Mouse (Mus musculus) lung, postnatal 25 days (tissue): ENCODE results near the gene Slc9a3r1.
A peak's percentile ranks its signal among the peaks of the same experiment; 100 is the strongest.

Experiments used
- DNase-seq: peaks from one replicate; pipeline ENCODE4 v3.0.0; 2022; ENCODE audit warnings: low spot score

Gene Slc9a3r1

DNA sequence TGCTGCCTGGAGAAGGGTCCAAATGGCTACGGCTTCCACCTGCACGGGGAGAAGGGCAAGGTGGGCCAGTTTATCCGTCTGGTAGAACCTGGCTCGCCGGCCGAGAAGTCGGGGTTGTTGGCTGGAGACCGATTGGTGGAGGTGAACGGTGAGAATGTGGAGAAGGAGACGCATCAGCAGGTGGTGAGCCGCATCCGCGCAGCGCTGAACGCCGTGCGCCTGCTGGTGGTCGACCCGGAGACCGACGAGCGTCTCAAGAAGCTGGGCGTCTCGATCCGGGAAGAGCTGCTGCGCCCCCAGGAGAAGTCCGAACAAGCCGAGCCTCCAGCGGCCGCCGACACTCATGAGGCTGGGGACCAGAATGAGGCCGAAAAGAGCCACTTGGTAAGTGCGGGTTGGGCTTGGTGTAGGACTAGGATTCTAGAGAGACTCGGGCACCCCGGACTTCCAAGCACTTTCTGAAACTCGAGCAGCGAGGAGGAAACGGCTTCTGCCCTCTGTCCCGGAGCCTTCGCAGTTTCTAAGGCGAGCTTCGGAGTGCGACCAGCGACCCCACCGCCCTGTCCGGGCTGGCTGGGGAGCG lies 518 bp downstream of the Slc9a3r1 start:
- DNase-seq, result no peak

DNA sequence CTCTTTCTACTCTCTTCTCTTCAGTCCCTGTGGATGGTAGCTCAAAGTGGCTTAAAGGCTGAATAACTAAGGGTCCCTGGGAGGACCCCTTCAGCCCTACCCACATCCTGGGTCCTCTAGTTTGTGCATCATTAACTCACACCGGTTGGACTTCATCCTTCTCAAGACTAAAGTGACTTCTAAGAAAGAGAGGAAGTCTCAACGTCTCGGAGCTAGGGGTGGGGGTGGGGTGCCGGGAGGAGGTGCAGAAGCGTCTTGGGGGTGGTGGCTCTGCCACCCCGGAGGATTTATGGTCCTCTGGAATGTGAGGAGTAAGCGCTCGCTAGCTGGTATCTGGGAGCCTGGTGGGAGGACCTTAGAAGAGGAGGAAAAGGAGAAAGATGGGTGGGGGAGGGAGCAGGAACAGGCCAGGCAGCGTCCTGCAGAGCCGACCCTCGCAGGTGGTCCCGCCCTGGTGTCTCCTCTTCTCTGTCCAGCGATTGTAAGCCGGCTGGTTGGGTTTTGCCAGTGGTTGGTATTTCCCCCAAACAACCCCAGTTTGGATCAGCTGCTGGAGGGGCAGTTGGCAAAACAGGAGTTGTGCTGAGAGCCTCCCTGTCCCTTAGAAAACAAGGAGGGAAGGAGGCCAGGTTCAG lies 1.3 kb downstream of the Slc9a3r1 start:
- no peak for DNase-seq

DNA sequence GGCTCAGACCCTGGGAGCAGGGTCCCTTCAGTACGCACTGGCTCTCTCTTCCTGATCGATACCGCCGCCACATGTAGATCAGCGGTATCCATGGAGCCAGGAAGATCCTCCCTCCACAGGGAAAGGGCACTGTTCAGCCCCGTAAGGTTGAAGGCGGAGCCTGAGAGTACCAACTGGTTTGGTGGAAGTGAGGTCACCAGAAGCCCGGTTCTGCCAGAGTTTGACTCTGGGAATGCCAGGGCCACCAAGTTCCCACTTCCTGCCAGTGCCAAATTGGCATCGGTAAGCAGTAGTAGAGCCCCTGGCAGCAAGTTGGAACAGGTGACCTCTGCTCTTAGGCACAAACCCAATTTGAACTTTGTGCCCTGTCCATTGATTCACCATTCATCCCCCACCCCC lies 1.8 kb downstream of the Slc9a3r1 start:
- DNase-seq, result peak; percentile 66

DNA sequence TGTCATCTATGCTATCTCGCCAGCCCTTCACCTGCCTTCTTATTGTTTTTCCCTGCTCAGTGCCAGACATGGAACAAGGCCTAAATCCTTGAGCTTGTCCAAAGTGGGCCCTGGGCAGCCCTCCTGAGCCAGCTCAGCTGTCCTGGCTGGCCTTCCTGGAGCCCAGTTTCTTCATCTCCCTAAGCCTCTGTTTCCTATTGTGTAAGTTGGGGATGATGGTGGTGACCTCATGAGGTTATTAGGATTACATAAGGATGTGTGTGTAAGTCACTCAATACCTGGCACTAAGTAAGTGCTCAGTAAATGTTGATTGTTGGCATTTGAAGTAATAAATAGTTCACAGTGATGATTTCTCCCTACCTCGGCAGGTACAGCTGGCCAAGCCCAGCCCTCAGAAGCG lies 3.6 kb downstream of the Slc9a3r1 start:
- DNase-seq, result no peak

DNA sequence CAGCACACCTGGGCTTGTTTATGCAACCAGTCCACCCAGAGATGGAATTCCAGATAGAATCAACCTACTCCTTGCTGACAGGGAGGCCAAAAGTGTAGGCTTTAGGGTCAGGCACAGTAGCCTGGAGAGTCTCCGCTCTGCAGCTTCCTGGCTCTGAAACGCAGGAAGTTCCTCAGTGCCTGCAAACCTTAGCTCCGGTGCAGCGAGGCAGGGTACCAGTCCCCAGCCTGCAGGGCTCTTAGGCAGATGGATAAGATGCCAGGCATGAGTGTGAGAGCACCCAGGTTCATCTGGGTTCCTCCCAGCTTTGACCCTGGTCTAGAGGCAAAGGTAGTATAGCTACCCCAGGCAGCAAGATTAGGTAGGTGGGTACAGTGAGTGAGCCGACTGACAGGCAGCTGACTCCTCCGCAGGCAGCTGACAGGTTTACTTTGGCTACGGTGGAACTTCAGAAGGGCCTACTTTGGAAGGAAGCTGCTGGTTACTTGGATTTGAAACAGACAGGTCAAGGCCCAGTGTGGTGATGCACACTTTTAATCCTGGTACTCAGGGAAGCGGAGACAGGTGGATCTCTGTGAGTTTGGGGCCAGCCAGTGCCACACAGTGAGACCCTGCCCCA lies 4.6 kb downstream of the Slc9a3r1 start:
- no peak for DNase-seq

DNA sequence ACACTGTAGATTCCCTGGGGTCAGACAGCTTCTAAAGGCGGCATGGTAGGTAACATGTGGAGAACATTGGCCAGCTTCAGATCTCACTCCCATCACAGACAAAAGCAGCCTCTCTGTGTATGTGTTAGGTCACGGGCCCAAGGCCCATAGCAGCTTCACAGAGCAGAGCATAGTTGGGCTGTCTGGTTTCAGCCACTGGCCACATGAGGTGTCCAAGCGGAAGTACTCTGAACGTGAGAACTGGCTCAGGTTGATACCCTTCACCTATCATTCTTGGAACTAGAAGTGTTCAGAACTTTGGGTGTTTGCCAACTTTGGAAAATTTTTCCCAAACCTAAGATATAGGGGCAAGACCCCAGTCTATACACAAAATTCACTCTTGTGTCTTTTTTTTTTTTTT lies 6.3 kb downstream of the Slc9a3r1 start:
- DNase-seq, result no peak

DNA sequence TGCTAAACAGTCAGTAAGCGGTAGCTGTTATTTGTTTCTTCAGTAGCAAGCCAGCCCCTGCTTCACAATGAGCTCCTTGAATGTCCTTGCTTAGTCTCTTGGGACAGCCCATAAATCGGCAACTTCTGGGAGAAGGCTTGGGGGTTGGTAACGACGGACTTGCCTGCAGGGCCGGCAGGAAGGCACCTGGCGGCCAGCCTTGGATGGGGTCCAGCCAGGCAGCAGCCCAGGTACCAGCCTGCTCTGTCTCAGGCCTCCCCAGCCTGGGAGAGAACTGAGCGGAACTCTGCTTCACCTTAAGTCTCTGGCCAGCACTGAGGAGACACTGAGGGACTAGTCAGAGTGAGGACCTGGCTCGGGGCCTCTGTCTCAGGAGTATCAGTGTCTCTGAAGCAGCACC lies 8.0 kb downstream of the Slc9a3r1 start:
- no peak for DNase-seq

DNA sequence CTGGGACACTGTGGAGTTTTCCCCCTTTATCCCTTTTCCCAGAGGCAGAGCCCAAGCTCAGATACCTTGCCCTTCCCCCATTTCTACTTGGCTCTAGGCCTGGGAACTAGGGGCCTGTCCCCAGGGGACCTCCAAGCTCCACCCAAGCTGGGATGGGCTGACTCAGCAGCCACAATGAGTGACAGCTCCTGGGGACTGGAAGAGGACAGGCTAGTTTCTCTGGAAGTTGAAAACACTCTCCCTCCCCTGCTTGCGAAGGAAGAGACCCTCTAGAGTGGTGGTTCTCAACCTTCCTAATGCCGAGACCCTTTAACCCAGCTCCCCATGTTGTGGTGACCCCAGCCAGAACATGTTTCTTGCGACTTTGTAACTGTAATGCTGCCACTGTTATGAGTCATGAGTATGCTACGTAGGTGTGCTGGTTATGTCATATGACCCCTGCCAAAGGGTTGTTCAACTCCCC lies 9.7 kb downstream of the Slc9a3r1 start:
- no peak for DNase-seq

DNA sequence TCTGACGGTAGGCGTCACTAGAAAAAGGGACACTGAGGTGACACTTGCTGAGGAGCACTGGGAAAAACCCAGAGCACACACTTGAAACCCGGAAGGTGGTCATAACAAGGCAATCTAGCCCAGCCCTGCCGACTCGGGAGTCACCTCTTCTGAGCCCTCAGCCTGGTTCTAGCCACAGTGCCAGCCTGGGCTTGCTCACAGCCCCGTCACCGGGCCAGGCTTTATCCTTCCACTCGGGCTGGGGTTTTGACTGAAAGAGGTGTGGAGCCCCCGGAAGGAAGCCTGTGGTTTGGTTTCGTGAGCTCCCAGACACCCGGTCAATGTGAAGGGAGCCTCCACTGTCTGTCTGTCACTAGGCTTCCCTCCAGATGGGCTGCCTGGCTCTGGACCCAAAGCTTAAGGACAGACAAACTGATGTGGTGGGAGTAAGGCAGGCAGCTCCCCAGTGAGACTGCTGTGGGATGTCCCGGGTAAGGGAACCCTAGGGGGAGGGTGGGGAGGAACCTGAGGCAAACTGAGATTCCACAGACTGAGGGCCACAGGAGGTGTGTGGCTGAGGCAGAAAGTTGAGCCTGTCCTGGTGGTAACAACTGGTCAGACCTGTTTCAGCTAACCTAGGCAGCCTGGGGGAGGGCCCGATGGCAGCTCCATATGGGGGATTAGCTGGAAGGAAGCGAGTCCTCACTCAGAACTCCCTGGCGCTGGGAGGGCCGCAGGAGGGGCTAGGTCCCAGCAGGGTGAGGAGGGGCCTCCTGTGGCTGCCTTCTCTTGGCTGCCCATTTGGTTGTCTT lies 10.6 kb downstream of the Slc9a3r1 start:
- DNase-seq, result no peak

DNA sequence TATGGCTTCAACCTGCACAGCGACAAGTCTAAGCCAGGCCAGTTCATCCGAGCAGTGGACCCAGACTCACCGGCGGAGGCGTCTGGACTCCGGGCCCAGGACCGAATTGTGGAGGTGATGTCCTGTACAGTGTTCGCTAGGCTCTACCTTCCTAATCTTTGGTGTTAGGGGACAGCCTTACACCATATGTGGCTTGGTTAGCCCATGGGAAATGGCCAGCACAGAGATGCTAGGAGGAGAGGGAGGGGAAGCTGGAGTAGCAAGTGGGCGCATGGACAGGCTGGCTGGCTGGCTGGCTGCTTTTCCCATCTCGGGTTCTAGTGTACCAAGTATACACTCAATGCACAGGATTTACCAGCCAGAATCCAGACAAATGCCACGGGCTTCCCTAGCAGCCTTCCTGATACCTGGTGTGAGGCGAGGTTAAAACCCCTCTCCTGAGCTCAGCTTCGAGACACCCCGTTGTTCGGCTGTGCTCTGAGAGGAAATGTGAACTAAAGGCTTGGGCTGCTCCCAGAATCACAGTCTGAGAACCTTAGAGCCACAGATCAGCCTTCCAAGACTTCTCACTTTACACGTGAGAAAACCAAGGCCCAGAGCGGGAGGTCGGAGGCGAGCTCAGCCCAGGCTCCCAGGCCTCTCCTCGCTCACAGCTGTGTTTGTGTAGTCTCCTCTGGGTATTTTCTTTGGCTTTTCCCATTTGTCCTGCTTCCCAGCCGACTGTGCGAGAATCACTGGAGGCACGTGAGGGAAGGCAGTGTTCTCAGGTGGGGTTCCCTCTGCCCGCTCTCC lies 13.5 kb downstream of the Slc9a3r1 start:
- no peak for DNase-seq

DNA sequence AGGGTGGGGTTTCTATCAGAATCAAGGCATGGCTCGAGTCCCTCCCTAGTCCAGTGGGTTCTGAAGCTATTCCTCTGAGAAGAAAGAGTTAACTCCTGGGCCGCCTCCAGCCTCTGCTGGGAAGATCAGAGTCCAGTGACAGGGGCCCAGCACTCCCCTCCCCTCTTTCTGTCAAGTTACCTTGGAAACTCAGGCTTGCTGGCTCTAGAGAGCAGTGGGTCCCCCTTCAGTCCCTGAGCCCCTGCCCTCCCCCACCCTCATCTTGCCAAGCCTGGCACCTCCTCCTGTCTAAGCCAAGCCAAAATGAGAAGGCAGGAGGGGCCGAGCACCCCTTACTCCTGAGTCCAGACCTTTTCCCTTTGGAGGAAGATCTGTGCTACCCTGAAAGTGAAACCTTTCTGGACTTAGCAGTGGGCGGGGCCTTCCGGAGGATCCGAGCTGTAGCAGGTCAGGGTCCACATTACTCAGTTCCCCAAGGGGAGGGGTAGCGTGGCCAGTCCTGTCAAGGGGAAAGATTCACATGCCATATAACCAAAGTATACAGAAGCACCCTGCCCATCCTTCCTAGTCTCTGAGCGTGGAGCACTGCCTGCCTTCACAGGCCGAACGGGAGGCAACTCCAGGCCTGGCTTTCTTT lies 14.5 kb downstream of the Slc9a3r1 start:
- no peak for DNase-seq

DNA sequence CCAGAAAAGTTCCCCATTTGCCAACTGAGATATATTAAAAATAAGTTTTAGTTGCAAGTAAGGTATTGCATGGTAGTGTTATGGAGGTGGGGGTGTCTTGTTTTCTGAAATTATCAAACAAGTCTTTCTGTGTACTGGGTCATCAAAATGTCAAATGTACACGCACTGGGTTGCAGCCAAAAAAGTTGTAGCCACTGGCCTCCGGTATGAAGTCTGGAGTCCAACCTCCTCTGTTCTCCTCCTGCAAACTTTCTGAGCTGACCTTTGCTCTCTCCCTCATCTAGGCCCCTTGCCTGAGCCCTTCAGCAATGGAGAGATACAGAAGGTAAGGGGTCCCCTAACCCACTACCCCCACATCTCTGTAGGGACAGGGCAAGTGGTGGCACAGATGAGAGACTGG lies 15.6 kb downstream of the Slc9a3r1 start:
- DNase-seq, result no peak

DNA sequence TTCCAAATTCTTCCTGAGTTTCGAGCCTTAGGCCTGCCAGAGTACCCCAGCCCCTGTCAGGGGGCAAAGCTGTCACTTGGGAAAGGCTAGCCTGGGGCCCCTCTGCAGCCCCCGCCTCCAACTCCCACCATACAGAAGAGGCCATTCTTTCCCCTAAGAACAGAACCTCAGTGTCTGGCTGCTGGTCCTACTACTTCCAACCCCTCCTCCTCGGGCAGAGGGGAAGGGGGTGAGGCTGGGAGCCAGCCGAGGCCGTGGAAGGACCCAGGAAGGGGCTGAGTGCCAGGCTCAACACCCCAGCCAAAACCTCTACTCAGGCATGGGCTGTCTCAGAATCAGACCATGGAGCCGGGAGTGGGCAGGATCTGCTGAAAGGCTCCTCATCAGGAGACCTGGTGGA lies 16.1 kb downstream of the Slc9a3r1 start:
- no peak for DNase-seq

DNA sequence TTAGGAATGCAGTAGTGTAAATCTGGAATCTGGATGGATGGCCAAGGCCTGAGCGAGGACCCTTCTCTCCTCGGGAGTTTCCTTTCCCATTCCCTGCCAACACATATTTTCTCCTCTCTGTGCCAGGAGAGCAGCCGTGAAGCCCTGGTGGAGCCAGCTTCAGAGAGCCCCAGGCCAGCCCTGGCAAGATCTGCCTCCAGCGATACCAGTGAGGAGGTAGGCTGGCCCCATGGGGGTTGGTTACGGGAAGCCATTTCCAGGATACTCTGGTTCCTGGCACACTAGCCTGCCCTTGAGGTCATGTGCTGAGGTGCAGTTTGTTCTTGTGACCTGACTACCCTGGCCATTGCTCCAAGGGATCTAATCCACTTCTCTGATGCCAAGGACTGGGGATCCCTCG lies 16.7 kb downstream of the Slc9a3r1 start:
- no peak for DNase-seq

DNA sequence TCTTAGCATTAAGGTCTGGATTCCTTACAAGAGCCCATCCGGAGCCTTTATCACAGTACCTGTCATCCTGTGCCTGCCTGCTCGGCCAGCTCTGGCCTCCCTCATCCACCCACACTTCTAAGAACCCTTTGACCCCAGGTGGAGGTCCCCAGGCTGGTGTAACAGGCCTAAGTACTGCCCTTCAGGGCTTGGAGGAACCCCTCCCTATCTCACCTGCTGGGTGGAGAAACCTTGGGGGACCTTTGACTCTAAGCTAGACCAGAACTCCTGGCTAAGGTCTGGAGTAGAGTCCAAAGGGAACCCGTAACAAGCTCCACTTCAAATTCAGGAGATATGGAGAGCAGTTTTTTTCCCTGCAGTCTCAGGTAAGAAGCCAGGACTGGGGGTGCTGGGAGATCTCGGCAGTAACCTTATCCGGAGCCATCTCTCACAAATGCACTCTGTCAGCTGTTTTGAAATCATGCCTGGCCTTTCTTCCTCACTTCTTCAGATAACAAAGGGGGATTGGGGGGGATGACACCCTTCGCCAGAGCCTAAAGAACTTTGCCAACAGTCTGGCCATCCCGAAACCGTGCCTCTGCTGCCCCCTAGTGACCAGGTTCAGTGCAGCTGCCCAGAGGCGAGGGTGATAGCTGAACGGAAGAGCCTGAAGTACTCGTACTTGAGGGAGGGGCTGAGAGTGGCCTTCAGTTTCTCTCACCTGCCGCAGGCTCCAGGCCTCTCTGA lies 18.9 kb downstream of the Slc9a3r1 start:
- DNase-seq, result peak; percentile 83

DNA sequence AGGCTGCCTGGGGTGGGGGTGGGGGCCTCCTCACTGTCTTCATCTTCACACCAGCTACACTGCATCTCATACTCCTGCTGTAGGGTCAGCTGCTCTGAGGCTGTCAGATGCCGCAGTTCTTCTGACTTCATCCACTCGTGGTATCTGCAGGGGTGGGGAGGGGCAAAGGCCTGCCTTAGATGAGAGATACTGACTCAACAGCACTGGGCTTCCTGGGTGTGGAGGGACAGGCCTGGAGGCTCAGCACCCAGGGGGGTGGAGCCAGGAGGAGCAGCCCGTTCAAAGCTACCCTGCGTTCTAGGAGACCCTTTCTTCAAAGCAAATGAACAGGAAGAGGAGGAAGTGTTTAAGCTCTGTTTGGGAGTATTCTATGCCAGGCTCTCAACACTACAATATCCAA lies 21.8 kb downstream of the Slc9a3r1 start:
- DNase-seq, result no peak

DNA sequence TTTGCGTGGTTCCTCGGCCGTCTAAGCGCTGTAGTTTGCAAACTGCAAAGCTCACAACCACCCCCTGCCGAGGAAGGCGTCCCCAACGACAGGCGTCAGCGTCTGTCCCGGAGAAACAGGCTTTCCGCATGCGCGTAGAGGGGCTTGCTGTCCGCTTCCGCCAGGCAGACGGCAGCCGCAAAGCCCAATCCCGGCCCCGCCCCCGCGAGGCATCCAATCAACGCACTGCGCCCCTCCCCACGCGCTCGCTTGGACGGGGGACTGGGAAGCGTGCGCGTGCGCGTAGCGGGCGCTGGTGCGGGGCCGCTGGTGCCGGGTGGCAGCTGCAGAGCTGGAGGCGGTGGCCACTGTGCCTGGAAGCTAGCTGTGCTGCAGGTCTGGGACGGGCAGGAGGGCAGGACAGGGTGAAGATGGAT lies 24.1 kb downstream of the Slc9a3r1 start, which contains the start of gene Tmem104:
Gene Tmem104 (plus strand): TSS at position 264 of the 416 bp plus-strand sequence.
- DNase-seq, result peak; percentile 99

DNA sequence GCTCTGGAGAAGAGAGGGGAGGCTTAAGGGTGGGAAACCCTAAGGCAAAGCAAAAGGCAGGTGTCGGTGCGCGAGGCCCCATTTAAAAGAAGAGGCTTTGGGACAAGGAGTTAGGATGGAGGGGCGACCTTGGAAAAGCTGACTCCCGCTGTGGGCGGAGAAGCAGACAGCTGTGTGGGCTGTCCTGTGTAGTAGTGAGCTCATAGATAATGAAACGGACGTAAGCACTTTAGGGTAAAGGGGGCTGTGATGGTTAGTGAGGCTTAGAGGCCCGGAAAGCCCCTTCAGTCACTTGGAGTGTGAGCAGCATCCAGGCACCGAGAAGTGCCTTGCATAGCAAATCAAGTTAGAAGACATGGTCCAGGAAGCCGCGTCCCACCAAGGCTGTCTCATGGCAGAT lies 24.6 kb downstream of the Slc9a3r1 start, which contains the start of gene Nat9:
Gene Nat9 (minus strand): TSS at position 167 of the 400 bp plus-strand sequence.
- DNase-seq, result no peak

DNA sequence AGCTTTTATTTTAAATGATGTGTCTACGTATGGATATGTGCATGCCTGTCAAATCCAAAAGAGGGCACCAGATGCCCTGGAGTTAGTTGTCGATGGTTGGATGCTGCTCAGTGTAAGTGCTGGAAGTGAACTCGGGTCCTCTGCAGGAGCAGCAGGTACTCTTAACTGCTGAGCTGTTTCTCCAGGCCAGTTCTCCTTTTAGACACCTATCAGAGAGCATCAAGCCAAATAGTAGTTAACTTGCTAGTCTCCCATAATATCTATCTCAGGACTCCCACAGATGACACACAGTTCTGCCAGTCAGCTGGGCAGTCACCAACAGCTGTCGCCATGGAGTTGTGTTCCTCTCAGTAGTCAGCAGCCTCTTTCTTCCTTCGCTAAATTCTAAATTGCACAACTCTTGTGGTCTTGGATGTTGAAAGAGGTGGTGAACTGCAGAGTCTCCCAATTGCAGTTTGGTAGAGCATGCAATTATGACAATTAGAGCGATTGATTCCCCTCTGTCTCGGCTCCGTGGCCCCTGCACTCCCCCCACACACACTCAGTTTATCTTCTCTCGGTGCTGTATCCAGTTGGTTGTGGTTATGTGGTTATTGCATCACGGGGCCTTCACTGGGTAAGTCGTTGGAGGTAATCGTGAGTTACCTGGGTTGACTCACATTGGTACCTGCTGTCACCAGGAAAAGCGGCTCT lies 25.5 kb downstream of the Slc9a3r1 start:
- no peak for DNase-seq

DNA sequence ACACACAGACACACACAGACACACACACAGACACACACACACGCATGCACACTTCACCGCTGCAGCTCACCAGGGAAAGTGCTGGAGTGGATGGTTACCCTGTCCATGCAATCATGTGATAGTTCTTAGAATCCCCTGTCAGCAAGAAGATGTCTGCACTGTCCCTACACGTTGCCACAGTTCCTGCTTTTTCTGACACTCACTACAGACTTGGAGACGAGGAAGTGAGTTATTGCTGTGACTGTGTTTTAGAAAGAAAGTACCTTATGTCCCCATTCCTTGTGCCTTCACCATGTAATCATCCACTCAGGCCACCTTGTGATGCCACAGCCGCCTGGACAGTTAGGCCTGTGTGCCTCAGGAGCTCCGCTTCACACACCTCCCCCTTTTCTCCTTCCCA lies 26.2 kb downstream of the Slc9a3r1 start:
- no peak for DNase-seq
